Mouse (Mus musculus) bone marrow macrophage, adult 2 months (primary cell): ENCODE measurements around the gene Dcp1b.

Experiments
- CTCF ChIP-seq: IDR thresholded peaks from 2 replicates; pipeline ENCODE4 v1.5.1; 2012; ENCODE audit warnings: low read depth, mild to moderate bottlenecking, low read length, moderate library complexity
- POLR2A ChIP-seq: IDR thresholded peaks from 2 replicates; pipeline ENCODE4 v1.6.1; 2012; ENCODE audit warnings: mild to moderate bottlenecking, low read depth, low read length, borderline replicate concordance

DNA sequence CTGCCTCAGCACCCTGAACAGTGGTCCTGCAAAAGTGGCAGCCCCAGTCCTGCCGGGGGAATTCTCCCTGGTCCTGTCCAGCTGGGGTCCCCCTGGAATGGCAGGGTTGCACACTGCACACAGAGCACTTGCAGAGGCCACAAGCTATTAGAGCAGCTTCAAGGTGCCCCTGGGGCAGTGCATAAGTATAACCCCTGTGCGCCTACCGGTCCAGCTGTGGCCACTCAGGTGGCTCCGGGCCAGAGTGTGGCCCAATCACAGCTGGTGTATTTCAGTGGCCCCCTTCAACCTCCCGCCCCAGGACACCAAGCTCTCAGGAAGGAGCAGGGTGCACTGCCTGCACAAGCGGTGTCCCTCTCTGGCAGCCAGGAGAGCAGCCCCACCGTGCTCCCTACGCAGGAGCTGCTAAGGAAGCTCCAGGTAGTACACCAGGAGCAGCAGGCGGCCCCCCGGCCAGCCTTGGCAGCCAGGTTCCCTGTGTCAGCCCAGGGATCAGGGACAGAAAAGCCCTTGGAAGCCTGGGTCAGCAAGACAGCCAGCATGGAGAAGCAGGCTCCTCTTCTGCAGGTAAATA is 40.1 kb downstream of the Dcp1b start:
- no peak for TF ChIP-seq POLR2A
- no peak for TF ChIP-seq CTCF
